Mouse (Mus musculus) thymus, postnatal 36 days (tissue): ENCODE results near the gene Olfr1269.

ENCODE experiments used
- DNase-seq, 2 experiments: peaks; one replicate each; pipeline ENCODE4 v3.0.0; 2022; ENCODE audit warnings: mixed read lengths in 2 of 2

The Olfr1269 gene

GRCm38 (mm10) chr2:90121312-90121711 is at the start of gene Olfr1269:
TSS of gene Olfr1269 (minus strand) at chr2:90121412.
- no peak for DNase-seq

GRCm38 (mm10) chr2:90153916-90154315 is 32.7 kb upstream of the Olfr1269 start:
- no peak for DNase-seq

GRCm38 (mm10) chr2:90152991-90153390 is 31.8 kb upstream of the Olfr1269 start, which contains the start of gene Olfr1270:
TSS of gene Olfr1270 (minus strand) at chr2:90153091.
- no peak for DNase-seq

DNA sequence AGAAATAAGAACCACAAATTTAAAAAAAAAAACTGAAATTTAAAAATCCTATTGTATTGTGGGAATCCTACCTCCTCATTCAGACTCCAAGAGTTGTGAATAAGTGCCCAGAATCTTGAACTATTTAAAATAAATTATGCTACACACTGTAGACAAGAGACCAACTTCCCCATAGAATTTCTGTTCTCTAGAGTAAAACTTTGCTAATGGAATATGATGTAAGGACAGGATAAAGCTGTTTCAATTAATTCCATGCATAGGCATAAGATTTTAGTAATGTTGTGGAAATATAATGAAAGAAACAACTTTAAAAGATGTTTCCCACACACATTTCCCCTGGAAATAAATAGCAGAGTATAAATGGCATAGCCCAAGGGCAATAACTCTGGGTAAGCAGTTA is 21.0 kb upstream of the Olfr1269 start, which contains the start of gene Olfr32:
Gene Olfr32 (minus strand): TSS at position 101 of the 400 bp plus-strand sequence.
- DNase-seq = no peak

- DNase-seq = no peak
Observed at GRCm38 (mm10) chr2:90070065-90070464, 51.1 kb downstream of the Olfr1269 start.
